In the genomic region with DNA sequence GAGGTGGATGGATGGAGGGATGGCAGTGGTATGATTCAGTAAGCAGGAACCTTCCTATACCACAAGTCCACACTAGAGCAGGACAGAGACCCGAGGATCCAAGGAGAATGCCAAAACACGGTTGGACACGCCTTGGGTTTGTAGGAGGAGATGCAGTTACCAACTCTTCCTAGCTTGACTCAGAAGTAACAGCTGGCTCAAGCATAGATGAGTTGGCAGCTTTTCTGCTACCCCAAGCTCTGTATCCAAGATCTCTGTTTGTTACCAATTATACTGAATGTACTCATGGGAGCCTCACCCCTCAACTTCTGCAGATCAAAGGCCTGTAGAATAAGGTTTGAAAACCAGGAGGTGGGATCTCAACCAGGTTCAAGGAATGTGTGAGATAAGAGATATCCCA, we compare ENCODE assay signal across 33 mouse cellular contexts.
"Had no signal": no experiment of that assay in that cellular context is flagged by ENCODE, and none has a peak within 500 bp of the region (broad histone marks: within the 10 kb centered on the region; RNA-seq: fewer than 3 reads in every experiment).

No protein-coding gene starts in this region.

- H3K9ac ChIP-seq: heart, embryonic 13.5 days; heart, embryonic 15.5 days; hindbrain, embryonic 12.5 days; hindbrain, embryonic 13.5 days; hindbrain, embryonic 14.5 days; hindbrain, embryonic 15.5 days; intestine, embryonic 15.5 days; kidney, embryonic 15.5 days had no signal

- H3K4me2 ChIP-seq: heart, embryonic 13.5 days; heart, embryonic 15.5 days; hindbrain, embryonic 12.5 days; hindbrain, embryonic 13.5 days; hindbrain, embryonic 14.5 days; hindbrain, embryonic 15.5 days; intestine, embryonic 15.5 days; kidney, embryonic 15.5 days had no signal

- DNase-seq: heart, postnatal 10 days; heart, postnatal 14 days; heart, postnatal 36 days; heart, postnatal 4 days; kidney, adult 11 months; kidney, adult 18-20 months; kidney, adult 2 months; kidney, adult 8-10 months; kidney, adult 9 months; kidney, postnatal 10 days; kidney, postnatal 14 days; kidney, postnatal 25 days; kidney, postnatal 36 days; kidney, postnatal 4 days; layer of hippocampus, adult 9-11 months; layer of hippocampus, postnatal 36 days had no signal

- H3K9me3 ChIP-seq: heart, embryonic 13.5 days; heart, embryonic 15.5 days; hindbrain, embryonic 10.5 days; hindbrain, embryonic 12.5 days; hindbrain, embryonic 13.5 days; hindbrain, embryonic 15.5 days; intestine, embryonic 15.5 days; kidney, embryonic 15.5 days had no signal

- H3K4me3 ChIP-seq: heart, embryonic 13.5 days; heart, embryonic 15.5 days; hindbrain, embryonic 10.5 days; hindbrain, embryonic 12.5 days; hindbrain, embryonic 13.5 days; hindbrain, embryonic 15.5 days; intestine, embryonic 15.5 days; kidney, embryonic 15.5 days; layer of hippocampus, adult 2 months; left cerebral cortex, adult 2 months had no signal

- H3K36me3 ChIP-seq: hindbrain, embryonic 10.5 days; hindbrain, embryonic 12.5 days; hindbrain, embryonic 15.5 days; intestine, embryonic 15.5 days had no signal

- H3K4me1 ChIP-seq: hindbrain, embryonic 10.5 days; hindbrain, embryonic 12.5 days; intestine, embryonic 15.5 days had no signal

- ATAC-seq: hindbrain, embryonic 16.5 days; hindbrain, postnatal 0 days; inflammation-experienced regulatory T-cells, adult 6 months; intestine, embryonic 15.5 days; intestine, embryonic 16.5 days; intestine, postnatal 0 days had no signal

- H3K27ac ChIP-seq: heart, embryonic 13.5 days; heart, embryonic 15.5 days; hindbrain, embryonic 10.5 days; hindbrain, embryonic 12.5 days; hindbrain, embryonic 13.5 days; hindbrain, embryonic 14.5 days; hindbrain, embryonic 15.5 days; hindbrain, postnatal 0 days; intestine, embryonic 15.5 days; kidney, embryonic 15.5 days; kidney, postnatal 0 days; layer of hippocampus, adult 2 months; left cerebral cortex, adult 2 months had no signal

- H3K27me3 ChIP-seq: heart, embryonic 13.5 days; heart, embryonic 15.5 days; hindbrain, embryonic 12.5 days; hindbrain, embryonic 13.5 days; hindbrain, embryonic 15.5 days; intestine, embryonic 15.5 days; kidney, embryonic 15.5 days had no signal
